Mouse (Mus musculus) spleen, adult 2 months (tissue): ENCODE data around the gene Lipc. TPM values are rescaled to one million over a fixed set of nuclear protein-coding genes. Genes with fewer than 3 reads are reported as not detected.
A peak's percentile ranks its signal among the peaks of the same experiment; 100 is the strongest.

Experiments
- DNase-seq, 2 experiments: peaks; one replicate each; pipeline versions ENCODE4 v3.0.0 to v3.0.0-alpha.2; 2012 to 2021; ENCODE audit warnings: low spot score in 2 of 2, low read depth in 1 of 2
- H3K27ac ChIP-seq: fragments of 200-500 bp; 2 replicates; pipeline ENCODE4 v1.5.1; 2012; ENCODE audit warnings: low read length, inconsistent platforms; ENCODE audit not compliant: insufficient read depth
- H3K27me3 ChIP-seq: fragments of 200-500 bp; 2 replicates; pipeline ENCODE4 v1.6.1; 2012; ENCODE audit warnings: mild to moderate bottlenecking, moderate library complexity, low read length, inconsistent platforms; ENCODE audit not compliant: control insufficient read depth, insufficient read depth
- H3K36me3 ChIP-seq: fragments of 200-500 bp; 2 replicates; pipeline ENCODE4 v1.6.1; 2012; ENCODE audit warnings: mild to moderate bottlenecking, low read length, inconsistent platforms; ENCODE audit not compliant: control insufficient read depth, insufficient read depth
- H3K4me1 ChIP-seq: fragments of 200-500 bp; 2 replicates; pipeline ENCODE4 v1.6.1; 2011; ENCODE audit warnings: inconsistent platforms; ENCODE audit not compliant: control insufficient read depth, insufficient read depth, insufficient read length
- H3K4me3 ChIP-seq: fragments of 200-500 bp; 2 replicates; pipeline ENCODE4 v1.5.1; 2011; ENCODE audit warnings: mild to moderate bottlenecking, inconsistent platforms; ENCODE audit not compliant: insufficient read depth, insufficient read length; ENCODE audit errors: extremely low read depth
- CTCF ChIP-seq: fragments of 200-500 bp; IDR thresholded peaks from 2 replicates; pipeline ENCODE4 v1.5.1; 2011; ENCODE audit warnings: mild to moderate bottlenecking, inconsistent platforms; ENCODE audit not compliant: insufficient read depth, insufficient read length, insufficient replicate concordance; ENCODE audit errors: extremely low read depth
- POLR2A ChIP-seq: fragments of 200-500 bp; IDR thresholded peaks from 2 replicates; pipeline ENCODE4 v1.6.1; 2011; ENCODE audit warnings: low read depth, low read length, inconsistent platforms
- WGBS: fragments of 180-500 bp; shearing (Covaris S2); methylation state at CpG from one replicate; pipeline ENCODE4 v1.1.7; 2018; 5-methylcytosine and 5-hydroxymethylcytosine counted together
- polyA plus RNA-seq: library from polyadenylated mRNA; depleted of rRNA; stranded (reverse); fragments of >200 nt; gene quantifications from 2 replicates; pipeline ENCODE4 v1.2.3, GENCODE M21; 2012

Lipc gene
- polyA plus RNA-seq, 1 experiment: 3.7 TPM

DNA sequence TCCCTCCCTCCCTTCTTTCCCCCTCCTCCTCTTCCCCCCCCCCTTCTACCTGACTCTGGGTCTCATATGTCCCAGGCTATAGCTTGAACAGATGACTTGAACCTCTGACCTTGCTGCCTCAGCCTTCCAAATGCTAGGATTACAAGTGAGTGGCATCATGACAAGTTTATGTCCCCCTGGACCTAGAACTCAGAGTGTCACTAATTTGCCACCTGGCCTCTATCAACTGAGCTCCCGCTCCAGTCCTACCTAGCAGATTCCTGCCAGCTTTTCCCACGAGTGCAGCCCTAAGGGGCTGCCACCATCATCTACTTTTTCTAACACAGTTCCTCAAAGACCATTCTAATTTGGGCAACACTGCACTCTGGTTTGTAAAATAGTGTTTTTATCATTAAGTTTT is 13.2 kb downstream of the Lipc start:
- Histone ChIP-seq H3K27ac (no peak overlapping the region), H3K27me3 (no peaks in the 10 kb centered on the region), H3K4me3 (no peak overlapping the region), H3K36me3 (no peaks in the 10 kb centered on the region), H3K4me1 (peaks cover 3% of the 10 kb centered on the region; the same call in 1 of the 2 replicates)
- no peak for DNase-seq
- 89% methylated on average over 2 of the region's 2 CpGs for WGBS
- TF ChIP-seq POLR2A: no peak
- no peak for TF ChIP-seq CTCF

- no peak for DNase-seq
- TF ChIP-seq POLR2A: no peak
- TF ChIP-seq CTCF: no peak
- H3K4me1 ChIP-seq: no peaks in the 10 kb centered on the region
- no peak overlapping the region for H3K27ac ChIP-seq
- H3K4me3 ChIP-seq: no peak overlapping the region
- no peaks in the 10 kb centered on the region for H3K27me3 ChIP-seq
- WGBS: 91% methylated on average over 6 of the region's 6 CpGs
- no peaks in the 10 kb centered on the region for H3K36me3 ChIP-seq
Measured at GRCm38 (mm10) chr9:70938134-70938533, 13.9 kb downstream of the Lipc start.

GRCm38 (mm10) chr9:70934587-70935295 is 17.3 kb downstream of the Lipc start:
- no peak for DNase-seq
- no peak for TF ChIP-seq POLR2A
- TF ChIP-seq CTCF: no peak
- Histone ChIP-seq H3K4me3 (no peak overlapping the region), H3K36me3 (no peaks in the 10 kb centered on the region), H3K27me3 (no peaks in the 10 kb centered on the region), H3K4me1 (no peaks in the 10 kb centered on the region), H3K27ac (no peak overlapping the region)
- 83% methylated on average over 8 of the region's 8 CpGs for WGBS

GRCm38 (mm10) chr9:70930641-70931020 is 21.4 kb downstream of the Lipc start:
- Histone ChIP-seq H3K4me1 (no peaks in the 10 kb centered on the region), H3K27ac (no peak overlapping the region)
- TF ChIP-seq CTCF (no peak), POLR2A (no peak)

GRCm38 (mm10) chr9:70929840-70930640 is 22.0 kb downstream of the Lipc start:
- Histone ChIP-seq H3K36me3 (no peaks in the 10 kb centered on the region), H3K27ac (no peak overlapping the region), H3K27me3 (no peaks in the 10 kb centered on the region), H3K4me3 (no peak overlapping the region), H3K4me1 (no peaks in the 10 kb centered on the region)
- DNase-seq: peak; percentile 14 to 33
- no peak for TF ChIP-seq POLR2A
- peak; percentile 29; the same call in 1 of the 2 replicates for TF ChIP-seq CTCF
- WGBS: 72% methylated on average over 15 of the region's 15 CpGs

More at GRCm38 (mm10) chr9:70930641-70931020, 21.4 kb downstream of the Lipc start:
- no peak for DNase-seq
- H3K27me3 ChIP-seq: no peaks in the 10 kb centered on the region
- no peaks in the 10 kb centered on the region for H3K36me3 ChIP-seq
- H3K4me3 ChIP-seq: no peak overlapping the region
- WGBS: 78% methylated on average over 5 of the region's 5 CpGs

- DNase-seq: no peak
- H3K36me3 ChIP-seq: no peaks in the 10 kb centered on the region
- WGBS: 61% methylated on average over 1 of the region's 1 CpGs
Measured at GRCm38 (mm10) chr9:70928472-70928871, 23.6 kb downstream of the Lipc start.

More at GRCm38 (mm10) chr9:70928472-70928871, 23.6 kb downstream of the Lipc start:
- H3K27ac ChIP-seq: no peak overlapping the region
- H3K4me1 ChIP-seq: no peaks in the 10 kb centered on the region
- TF ChIP-seq POLR2A: no peak
- no peak for TF ChIP-seq CTCF
- H3K27me3 ChIP-seq: no peaks in the 10 kb centered on the region
- no peak overlapping the region for H3K4me3 ChIP-seq
